Mouse (Mus musculus): ENCODE measurements at regions not wholly inside any gene's neighbourhood (a gene's known extent, or its start where the extent isn't known, plus 50 kb on each side); places are given as distances from the start of the nearest gene placed in this dataset.

GRCm38 (mm10) chr5:10495086-10495485 is 248.8 kb upstream of the Gm5152 start:
- no peak for DNase-seq

- no peak for DNase-seq
Measured at GRCm38 (mm10) chr5:10478073-10478472, 231.7 kb upstream of the Gm5152 start.

GRCm38 (mm10) chr5:10477461-10477860 is 231.1 kb upstream of the Gm5152 start:
- no peak for DNase-seq

- DNase-seq: no peak
Measured at GRCm38 (mm10) chr5:10446584-10446983, 200.3 kb upstream of the Gm5152 start.

GRCm38 (mm10) chr5:10417691-10418217 is 171.4 kb upstream of the Gm5152 start:
- no peak for DNase-seq

- DNase-seq: peak; percentile 13
Measured at GRCm38 (mm10) chr5:10416949-10417348, 170.6 kb upstream of the Gm5152 start.

GRCm38 (mm10) chr5:10414019-10414418 is 167.7 kb upstream of the Gm5152 start:
- no peak for DNase-seq

- DNase-seq: no peak
Measured at GRCm38 (mm10) chr5:10393571-10393970, 147.2 kb upstream of the Gm5152 start.

- DNase-seq: no peak
Measured at GRCm38 (mm10) chr5:10388991-10389390, 142.7 kb upstream of the Gm5152 start.

- DNase-seq: no peak
Measured at GRCm38 (mm10) chr5:10352126-10352525, 105.8 kb upstream of the Gm5152 start.

GRCm38 (mm10) chr5:10320611-10321010 is 74.3 kb upstream of the Gm5152 start:
- no peak for DNase-seq
